Mouse (Mus musculus): ENCODE measurements around the gene Itk.
A peak's percentile ranks its signal among the peaks of the same experiment; 100 is the strongest.

The Itk gene

DNA sequence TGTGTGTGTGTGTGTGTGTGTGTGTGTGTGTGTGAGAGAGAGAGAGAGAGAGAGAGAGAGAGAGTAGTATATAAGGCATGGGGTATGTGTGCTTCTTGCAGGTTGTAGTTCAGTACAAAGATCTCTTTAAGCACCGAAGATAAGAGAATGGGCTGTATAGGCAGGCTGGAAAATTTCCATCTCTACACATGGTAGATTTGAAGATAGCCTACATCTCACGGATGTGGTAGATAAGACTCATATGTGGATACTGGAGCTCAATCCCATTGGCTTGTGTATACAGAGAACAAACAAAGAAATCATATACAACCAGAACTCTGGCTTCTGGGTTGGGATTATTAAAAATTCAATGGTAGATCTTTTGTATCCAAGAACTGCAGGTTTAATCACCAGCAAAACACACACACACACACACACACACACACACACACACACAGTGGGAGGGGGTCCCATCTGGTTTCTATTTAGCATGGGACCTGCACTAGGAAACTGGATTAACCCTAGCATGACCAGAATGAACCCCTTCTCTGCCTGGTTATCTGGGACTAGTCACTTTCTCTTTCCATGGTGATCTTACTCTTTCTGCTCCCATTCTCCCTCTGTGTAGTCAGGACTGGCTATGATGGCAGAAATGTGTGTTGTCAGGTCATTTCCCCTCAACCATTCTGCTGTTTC, 28.2 kb downstream of the Itk start:
- DNase-seq (ENCODE audit: low spot score in 2 of 2) = no peak

DNA sequence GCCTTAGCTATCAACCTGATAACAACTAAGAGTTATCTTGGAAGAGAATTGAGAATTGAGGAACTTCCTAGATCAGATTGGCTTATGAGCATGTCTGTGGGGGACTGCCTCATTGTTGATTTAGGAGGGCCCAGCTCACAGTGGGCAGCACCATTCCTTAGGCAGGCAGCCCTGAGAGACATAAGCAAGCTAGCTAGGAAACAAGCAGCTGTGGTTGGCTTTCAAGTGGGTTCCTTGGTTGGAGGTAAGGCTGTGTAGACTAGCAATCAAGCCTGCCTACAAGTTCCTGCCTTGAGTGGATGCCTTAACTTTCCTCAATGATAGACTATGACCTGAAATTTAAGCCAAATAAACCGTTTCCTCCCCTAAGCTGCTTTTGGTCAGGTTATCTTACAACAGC, 30.9 kb downstream of the Itk start:
- no peak for DNase-seq (ENCODE audit: low spot score in 2 of 2)

DNA sequence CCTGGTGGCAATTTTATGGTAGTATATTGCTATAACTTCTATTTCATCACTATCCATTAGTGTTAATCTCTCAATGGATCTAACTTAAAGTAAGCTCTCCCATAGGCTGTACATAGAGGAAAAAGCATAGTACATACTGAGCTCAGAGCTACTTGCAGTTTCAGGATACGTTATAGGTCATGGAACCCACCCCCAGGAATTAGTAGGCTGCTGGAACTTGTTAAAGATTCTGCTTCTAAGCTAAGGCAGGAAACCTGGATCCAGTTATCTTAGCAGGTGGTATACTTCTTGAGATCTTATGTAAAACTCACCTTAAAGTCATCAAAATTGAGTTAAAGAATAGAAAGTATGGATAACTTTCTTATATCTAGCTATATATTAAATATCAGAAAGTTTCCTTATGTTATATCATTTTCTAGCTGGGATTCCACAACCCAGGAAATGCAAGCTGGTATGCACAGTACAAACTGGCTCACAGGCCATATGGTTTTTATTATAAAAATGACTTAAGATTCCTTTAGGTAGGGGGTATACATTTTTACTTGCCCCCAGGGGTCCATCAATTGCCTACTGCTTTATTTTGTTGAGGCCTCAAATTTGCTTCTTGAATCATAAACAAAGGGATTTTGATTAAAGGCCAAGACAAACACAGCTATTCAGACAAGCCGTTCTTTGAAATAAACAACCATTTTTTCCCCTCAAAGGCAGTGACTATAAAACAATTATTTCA, 39.5 kb downstream of the Itk start:
- no peak for DNase-seq (ENCODE audit: low spot score in 2 of 2)

DNA sequence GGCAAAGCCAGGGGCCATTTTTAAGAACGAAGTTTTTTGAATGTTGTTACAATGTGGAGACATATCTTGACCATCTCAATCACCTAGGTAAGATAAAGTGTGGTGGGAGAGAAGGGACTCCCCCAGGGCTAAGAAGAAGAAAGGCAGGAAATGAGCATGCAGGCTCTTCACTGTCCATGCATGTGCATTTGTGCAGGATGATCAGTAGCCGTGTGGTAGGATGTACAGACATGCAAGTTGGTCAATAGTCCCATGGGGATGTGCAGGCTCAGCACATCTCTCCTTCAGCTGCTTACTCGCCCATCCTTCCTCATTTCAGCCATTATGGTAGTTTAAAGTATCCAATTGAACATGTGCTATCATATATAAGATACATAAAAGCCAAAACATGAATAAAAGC, 40.9 kb downstream of the Itk start:
- peak in 1 of 2 experiments; percentile 28 for DNase-seq (ENCODE audit: low spot score in 2 of 2)

DNA sequence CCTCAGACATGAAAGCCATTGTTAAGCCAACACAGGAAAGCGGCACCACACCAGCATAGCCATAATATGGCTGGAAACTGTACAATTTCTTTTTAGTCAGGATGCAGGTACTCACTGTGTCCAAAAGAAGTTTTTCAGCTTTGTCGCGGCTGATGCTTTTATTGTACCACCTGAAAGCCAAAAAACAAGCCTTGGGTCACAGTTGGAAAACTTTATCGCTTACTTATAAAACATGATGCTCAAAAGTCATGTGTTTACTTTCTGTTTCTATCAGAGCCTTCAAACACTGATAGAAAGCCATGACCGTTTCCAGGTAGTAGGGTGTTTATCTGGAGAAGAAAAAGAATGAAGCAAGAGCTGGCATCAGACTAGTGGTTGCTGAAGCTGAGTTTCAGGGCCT, 41.6 kb downstream of the Itk start:
- no peak for DNase-seq (ENCODE audit: low spot score in 2 of 2)

DNA sequence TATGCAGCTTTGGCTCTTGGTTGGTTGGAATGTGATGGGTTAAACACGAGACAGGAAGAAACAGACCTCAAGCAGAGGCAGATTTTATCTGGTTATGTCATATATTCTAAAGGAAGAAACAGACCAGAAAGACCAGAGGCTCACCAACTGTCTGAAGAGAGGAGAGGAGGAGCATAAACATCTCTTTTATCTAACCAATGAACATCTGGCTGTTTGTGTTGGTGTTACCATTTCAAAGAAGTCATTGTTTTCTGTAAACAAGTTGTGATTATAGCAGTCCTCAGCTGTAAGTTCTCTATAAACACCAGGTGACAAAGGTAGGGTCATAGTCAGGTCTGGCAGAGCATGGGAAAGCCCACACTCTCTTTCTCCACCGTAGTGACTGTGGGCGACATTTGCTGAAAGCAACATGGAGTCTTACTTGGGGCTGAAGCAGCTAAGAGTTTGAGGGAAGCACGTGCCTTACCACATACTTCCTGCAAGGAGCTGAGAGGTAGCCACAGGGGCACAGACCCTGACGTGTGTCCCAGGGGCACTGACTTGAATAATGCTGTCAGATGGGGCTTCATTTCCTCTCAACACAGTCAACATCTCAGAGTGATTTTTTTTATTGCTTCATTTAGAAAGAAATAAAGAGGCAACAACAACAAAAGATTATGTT, 45.3 kb downstream of the Itk start:
- DNase-seq (ENCODE audit: low spot score in 2 of 2) = peak; percentile 76 to 79

DNA sequence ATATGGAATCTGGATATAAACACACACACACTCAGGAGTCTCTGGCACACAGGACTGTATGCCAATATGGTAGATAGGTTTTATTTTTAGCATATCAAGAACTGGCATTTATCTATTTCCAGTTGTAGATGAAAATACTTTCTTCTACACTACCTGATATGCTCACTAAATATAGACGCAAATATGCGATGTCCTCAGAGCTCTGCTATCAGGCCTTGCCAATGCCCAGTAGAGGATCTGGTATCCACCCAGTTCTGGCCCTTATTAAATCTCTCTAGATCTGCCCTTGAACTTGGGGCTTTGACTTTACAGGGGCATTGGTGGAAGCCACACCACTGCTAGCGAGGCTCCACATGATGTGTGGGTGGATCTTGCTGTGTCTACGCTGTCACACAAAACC, 47.4 kb downstream of the Itk start:
- no peak for DNase-seq (ENCODE audit: low spot score in 2 of 2)

DNA sequence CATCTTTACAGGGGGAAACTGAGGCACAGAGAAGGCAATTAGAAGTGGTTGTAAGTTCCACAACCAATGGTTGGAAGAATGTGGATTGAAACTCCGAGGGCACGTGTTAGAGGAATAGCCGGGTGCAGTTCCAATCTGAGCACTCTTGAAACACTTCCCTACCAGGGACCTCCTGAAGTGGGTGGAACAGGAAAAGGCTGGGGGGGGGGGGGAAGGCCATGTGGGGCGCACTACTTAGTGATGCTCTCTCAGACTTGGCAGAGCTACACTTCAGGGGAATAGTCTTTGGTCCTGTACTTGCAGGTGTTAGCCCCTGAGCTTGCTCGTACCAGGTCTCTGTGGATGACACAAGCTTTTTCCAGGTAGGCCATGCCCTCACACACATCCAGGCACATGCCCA, 53.3 kb downstream of the Itk start:
- DNase-seq (ENCODE audit: low spot score in 2 of 2) = no peak

DNA sequence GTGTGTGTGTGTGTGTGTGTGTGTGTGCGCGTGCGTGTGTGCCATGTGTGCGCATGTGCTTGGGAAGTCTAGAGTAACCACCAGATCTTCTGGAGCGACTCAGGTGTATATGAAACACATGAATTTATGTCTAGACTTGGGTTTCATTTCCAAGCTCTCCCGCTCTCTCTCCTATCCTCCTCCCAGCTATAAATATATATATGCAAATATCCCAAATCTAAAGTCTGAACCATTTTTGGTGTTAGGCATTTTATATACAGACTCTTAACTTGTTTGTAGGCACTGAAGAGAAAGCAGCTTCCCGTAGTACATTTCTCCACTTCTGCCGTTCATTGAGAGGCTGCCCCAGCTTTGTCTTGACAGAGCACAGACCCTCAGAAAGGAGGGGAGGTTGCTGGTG, 57.1 kb downstream of the Itk start:
- DNase-seq (ENCODE audit: low spot score in 2 of 2) = no peak

DNA sequence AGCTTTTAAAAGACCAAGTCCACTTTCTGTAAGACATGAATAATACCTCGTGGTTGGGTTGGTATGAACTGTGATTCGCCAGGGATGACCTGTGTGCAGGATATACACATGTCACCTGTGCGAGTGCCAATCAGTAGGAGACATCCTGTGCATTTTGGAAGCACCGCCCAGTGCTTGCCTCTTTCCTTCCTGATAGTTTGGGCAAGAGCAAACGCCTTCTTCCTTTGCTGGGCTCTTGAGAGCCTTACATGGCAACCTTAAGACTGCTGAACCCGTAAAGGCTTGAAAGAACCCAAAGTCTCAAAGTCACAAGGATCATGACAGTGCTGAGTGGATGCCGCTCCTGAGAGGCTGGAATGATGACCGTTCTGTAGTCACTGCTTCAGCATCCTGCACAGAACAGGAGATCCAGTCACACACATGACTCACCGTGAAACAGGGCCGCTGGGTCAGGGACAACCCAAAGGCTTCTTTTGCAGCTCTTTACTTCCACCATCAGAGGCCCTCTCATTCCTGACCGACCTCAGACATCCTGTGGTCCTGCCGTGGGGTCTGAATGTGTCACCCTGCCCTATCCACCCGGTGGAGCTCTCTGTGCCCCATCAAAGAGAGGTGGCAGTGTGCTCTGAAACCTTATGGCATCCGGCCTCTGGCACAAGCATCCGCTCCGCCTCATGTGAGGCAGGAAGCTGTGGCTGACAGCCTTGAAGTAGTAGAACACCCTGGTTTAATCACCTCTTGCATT, 62.9 kb downstream of the Itk start:
- peak; percentile 81 for DNase-seq (ENCODE audit: low spot score in 2 of 2)

DNA sequence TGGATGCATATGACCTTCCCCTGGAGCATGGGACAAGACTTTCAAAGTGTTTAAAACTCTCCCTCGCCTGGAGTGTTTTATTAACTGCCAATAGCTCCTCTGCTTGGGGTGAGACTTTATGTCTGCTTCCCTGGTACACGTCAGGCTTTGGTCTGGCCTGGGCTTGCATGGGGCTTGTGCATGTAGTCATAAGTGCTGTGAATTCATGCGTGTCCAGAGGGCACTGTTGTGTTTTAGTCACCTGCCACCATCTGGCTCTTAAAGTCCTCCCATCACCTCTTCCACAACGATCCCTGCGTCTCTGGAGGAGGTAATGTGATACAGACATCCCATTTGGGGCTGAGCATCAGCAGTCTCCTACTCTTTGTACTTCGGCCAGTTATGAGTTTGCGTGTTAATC, 67.8 kb downstream of the Itk start:
- no peak for DNase-seq (ENCODE audit: low spot score in 2 of 2)

DNA sequence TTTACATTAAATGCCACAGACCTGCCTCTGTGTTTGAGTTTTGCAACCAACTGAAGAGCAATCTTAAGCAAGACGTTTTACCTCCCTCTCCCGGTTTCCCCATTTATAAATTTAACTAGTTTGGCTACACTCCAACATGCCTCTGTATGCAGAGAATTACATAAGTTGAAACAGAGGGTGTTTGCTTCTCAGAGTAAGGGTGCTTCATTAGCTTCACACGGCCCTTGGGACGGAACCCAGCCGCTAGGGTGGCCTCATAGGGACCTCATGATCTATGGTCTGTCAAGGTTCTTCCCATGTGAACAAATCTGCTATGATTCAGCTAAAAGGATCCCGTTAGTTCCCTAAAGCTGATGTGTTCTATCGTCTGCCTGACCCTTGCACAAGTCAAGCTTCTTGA, 74.8 kb downstream of the Itk start:
- DNase-seq (ENCODE audit: low spot score in 2 of 2) = peak in 1 of 2 experiments; percentile 15

DNA sequence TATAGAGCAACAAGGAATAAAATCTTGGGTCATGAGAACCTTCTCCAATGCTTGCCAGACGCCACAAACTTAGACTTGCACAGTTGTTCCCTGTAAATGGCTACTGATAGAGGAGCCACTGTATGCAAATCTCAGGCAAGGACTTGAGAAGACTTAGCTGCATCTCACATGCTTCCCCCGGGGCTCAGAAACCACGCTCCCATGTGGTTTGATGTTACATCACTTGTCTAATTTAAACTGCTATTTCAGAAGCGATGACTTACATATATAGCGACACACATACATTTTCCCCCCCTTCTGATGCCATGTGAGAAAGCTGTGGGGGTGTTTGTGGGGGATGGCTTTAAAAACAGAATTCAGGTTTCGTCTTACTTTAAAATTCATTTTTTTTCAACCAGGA, 75.5 kb downstream of the Itk start:
- DNase-seq (ENCODE audit: low spot score in 2 of 2) = peak; percentile 71 to 77

DNA sequence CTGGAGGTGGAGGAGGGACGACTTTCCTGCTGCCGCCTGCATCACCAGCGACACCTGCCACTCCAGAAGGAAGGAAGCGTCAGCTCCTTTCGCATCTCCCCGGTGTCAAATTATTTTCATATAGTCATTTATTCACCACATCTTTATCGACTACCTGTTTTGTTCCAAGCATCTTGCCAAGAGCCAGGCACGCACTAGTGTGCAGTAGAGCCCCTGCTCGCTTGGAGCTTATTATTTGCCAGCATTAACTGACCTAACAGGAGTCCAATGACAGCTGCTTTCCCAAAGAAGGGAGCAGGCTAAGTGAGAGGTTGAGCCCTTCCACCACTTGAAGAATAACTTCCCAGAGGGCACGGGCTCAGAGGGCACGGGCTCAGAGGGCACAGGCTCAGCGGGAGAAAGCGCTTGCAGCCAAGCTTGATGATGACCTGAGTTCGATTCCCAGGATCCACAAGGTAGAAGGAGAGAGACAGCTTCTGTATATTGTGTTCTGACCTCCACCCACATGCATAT, 76.7 kb downstream of the Itk start, which contains the start of gene Cyfip2:
Gene Cyfip2 (minus strand): TSS at position 337 of the 513 bp plus-strand sequence.
- no peak for DNase-seq (ENCODE audit: low spot score in 2 of 2)

DNA sequence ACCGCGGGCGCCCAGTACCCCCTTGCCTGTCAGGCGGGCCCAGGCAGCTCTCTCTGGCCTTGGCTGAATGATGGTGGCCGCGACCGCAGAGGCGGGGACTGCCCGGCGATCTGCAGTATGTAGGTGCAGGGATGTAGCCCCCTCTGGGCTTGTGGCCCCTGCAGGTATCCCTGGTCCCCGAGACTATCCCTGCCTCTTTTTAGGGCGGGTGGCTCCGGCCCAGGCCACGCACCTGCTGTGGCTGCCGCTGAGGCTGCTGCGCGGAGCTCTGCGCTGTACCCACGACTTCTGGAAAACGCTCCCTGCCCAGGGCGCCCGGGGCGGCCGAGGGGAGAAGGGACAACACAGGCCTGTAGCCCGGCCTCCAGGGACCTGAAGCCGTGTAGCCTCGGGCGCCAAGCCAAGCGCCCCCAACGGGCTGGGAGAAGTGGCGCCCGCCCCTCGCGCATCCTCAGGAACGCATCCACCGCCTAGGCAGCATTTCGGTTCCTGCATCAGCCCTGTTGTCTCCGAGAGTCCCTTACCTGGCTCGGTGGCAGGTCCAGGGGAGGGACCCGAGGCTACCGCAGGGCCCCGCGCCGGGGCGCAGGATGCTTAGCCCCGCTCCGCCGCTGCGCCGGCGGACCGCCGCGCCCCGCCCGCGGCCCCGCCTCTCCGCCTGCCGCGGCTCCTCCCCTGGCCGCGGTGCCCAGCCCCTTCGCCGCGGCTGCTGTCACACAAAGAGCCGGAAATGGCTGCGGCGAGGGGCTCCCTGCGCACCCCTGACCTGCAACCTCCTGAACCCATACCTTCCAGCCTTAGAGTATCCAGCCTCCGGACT, 77.4 kb downstream of the Itk start:
- DNase-seq (ENCODE audit: low spot score in 2 of 2) = peak; percentile 74 to 78

DNA sequence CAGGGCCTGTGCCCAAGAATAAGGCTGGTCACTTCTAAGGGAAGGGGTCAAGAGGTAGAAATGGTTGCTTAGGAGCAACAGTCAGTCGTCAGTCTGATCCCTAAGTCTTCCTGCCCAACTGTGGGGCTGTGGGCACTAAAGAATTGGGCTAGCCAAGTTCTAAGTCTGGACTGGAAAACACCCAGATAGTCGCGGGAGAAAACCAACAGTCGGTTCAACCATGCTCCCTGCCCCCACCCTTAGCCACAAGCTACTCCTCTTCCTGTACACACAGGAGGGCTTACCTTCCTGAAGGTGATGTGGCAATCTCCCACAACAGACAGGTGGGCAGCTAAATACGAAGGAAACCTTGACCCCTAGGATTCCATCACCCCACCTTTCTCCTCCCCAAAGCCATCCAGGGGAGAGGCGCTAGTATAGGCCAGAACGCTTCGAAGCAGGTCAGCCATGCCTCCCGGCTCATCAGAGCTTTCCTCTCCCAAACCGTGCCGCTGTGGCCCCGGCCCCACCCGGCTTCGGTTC, 78.1 kb downstream of the Itk start:
- DNase-seq (ENCODE audit: low spot score in 2 of 2) = peak; percentile 71 to 73

DNA sequence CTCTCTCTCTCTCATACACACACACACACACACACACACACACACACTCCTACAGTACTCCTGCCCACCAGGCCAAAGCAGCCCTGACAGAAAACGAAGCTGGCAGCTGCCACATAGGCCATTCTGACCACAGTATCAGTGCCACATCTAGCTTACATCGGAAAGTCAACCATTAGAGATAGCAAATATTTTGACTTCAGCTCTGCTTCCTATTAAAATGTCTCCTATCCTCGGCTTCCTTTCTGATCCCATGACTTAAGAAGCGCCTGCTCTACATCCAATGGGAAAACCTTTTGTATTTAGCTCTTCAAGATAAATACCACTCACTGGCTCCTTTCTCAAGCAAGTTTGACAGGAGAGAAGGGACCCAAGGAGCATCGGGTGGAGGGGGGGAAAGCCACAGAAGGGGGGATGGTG, 78.7 kb downstream of the Itk start:
- DNase-seq (ENCODE audit: low spot score in 2 of 2) = no peak

DNA sequence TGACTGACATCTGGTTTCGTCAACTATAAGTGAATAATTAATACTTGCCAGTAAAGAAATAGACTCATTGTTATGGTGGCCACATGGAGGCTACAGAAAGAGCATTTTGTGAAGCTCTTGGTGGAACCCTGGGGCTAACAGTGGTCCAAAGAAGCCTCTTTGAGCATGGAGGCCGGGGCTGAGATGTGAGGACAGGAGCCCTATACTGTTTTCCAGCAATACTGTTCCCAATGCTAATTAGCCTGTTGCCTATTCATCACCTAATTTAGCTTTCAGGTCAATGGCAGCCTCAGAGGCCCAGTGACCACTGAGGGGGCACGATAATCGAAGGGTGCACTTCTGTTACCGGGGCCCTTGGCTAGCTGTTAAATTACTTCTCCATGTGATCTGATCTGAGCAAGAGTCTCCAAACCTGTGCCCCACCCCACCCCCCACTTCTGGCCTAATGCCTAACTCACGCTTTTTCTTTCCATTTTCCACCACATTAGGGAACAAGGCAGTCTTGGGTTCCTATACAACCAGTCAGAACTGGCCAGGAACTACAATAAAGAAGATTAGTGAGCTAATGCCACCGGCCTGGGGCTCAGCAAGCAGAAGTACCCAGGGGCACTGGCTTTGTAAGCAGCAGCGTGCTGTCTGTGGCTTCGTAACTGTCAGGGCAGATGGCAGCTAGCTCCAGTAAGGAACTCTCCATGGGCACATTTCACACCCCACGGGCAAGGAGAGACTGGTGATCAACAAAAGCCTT, 79.3 kb downstream of the Itk start:
- no peak for DNase-seq (ENCODE audit: low spot score in 2 of 2)

DNA sequence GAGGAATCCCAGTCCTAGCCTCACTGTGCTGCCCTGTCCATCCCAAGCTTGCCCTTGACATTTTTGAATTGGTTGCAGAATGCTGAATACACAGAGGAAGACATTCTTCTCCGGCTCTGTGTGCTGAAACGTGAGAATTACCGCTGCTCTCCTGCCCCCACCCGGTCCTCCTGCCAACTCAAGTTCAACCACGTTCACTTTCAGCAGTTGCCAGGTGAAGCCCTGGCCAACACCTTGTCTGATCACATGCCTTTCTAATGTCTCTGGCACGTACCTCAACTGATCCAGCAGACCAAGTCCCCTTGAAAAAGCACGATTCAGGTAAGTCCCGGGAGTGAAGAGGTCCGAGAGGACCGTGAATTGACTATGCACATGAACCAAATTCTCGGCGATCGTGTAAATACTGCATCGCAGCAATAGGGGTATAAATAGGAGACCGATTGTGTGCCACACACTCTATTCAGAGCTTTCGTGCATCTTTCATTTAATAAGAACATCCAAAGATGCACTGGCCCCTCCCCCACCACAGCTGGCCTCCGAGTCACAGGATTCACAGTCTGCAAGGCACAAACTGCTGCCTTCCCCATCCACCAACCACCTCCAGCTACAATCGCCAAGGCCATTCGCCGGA, 80.1 kb downstream of the Itk start:
- DNase-seq (ENCODE audit: low spot score in 2 of 2) = peak in 1 of 2 experiments; percentile 64
